Mouse (Mus musculus) ES-E14 (cell line): ENCODE data around the gene Clic4.

Experiments
- HCFC1 ChIP-seq: IDR thresholded peaks from 2 replicates; pipeline ENCODE4 v1.6.1; 2012; ENCODE audit warnings: low read length, inconsistent platforms, borderline replicate concordance; ENCODE audit not compliant: insufficient read depth
- MAFK ChIP-seq: IDR thresholded peaks from 2 replicates; pipeline ENCODE4 v1.6.1; 2014; ENCODE audit warnings: mild to moderate bottlenecking, low read depth, low read length, inconsistent platforms; ENCODE audit not compliant: insufficient read depth
- ZC3H11A ChIP-seq: IDR thresholded peaks from 2 replicates; pipeline ENCODE4 v1.6.1; 2012; ENCODE audit warnings: low read depth, mild to moderate bottlenecking, inconsistent platforms, low read length, borderline replicate concordance
- ZNF384 ChIP-seq: IDR thresholded peaks from 2 replicates; pipeline ENCODE4 v1.6.1; 2012; ENCODE audit warnings: low read depth, low read length, inconsistent platforms

DNA sequence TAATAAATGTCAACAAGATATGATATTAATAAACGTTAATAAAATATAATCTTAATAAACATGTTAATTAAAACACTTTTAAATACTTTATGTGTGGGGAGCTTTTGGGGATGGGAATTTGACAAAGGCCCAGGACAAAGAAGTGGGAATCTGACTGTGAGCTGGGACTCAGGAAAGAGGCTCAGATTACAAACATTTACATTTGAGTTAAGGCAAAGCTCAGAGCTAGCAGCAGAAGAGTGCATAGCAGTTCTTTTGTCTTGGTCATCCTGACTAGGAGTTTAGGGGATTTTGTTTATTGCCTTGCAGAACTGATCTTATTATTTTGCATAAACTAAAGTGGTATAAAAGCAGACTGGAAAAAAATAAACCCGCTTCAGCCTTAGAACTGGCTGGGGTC, 20.8 kb downstream of the Clic4 start:
- TF ChIP-seq ZC3H11A (no peak), HCFC1 (no peak), ZNF384 (no peak), MAFK (no peak)
